Mouse (Mus musculus): Measurements from ENCODE around the gene Pros1.

Gene Pros1

DNA sequence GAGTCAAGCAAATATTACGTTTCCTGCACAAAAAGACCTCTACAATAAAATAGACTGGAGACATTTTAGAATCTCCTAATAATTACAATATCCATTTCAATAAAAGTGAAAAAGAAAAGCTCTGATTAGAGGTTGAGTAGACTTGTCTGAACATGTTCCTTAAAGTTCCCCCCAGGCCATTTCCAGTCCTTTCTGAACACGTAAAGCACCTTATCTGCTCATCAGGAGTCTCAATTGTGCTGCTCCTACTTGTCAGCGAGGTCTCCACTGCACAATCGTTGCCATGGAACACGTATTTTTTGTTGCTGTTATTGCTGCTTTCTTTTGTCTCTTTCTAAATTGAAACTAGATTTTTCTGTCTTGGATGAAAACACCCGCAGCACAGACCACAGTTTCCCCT lies 7.3 kb downstream of the Pros1 start:
- no peak for DNase-seq

DNA sequence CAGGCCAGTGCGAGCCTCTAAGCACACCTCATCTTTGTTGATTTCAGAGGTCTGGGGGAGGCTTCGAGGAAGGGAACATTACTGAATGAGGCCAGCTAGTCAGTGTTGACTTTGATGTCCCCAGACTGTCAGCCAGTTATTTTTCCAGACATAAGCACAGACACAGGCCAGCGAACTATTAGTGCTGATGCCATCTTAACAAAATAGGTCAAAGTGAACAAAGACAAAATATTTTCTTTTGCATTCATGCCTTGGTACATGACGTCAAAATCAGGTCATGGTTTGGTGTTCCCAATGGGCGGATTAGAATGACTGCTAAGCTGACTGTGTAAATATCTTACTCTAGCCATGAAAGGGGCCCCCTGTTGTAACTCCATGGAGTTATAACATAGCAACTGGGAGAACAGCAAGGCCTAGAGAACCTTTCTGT lies 18.6 kb downstream of the Pros1 start:
- no peak for DNase-seq

DNA sequence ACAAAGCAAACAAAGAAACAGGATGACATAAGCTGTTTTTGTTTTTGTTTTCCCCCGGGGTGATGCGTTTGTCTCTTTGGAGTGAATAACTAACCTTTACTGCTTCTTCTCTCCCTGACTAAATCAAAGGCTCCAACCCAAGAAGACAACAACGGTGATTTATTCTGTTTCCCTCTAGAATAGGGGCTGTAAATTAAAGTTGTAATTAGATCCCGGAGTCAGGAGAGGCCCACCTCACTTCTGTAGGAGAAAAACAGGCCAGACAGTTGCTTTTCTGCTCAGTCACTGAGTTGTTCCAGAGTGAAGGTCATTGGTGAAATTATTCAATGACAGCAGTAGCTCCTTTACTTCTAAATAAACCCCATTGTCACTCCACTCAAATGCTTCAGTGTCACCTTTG lies 19.1 kb downstream of the Pros1 start:
- no peak for DNase-seq

DNA sequence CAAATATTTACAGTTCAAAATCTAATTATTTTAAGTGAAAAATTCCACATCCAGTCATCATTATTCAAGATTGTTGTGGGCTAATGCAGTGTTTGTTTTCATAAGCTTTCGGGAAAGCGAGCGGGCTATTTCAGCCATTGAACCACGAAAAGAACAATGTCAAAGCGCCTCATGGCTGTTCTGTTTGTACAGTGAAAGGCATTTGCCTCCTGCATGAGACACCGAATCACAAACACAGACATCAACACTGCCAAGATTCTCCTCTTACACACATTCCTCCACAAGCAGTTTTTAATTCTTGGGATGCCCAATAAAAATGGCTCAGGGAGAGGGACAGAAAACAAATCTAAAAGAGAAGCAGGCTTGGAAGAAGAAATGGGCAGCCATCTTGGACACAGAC lies 20.0 kb downstream of the Pros1 start:
- no peak for DNase-seq

DNA sequence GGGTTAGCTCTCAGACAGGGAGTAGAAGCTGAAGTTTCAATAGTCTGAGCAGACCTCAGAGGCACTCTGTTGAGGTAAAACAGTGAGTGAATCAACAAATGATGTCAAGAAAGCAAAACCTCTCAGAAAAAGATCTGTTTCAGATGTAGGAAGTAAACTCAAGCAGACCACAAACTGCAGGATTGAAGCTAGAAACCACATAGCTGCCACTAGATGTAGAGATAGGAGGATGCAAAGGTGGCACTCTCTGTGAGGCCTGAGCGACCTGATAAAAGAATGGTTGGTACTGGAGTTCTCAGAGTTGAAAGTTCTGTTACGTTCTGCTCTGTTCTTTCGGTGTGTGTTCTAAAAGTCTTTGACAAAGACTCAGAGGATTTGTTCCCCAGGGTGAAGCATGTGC lies 41.7 kb downstream of the Pros1 start:
- no peak for DNase-seq

DNA sequence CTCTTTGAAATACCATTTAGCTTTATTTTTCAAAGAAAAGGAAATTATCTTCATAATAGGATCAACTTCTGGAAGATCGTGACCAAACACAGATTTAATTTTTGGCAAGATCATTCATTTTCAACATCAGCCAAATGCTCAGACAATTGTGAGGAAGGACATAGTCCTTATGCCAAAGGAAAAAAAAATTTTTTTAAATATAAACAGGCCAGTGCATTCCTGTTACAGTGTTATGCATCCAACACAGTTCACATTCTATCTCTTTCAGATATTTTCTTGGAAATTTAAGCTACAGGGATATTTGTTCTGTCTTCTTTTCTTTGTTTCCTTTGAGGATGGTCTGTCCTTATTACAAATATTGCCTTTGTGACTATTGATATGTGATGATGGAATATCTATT lies 57.3 kb downstream of the Pros1 start:
- DNase-seq: no peak

DNA sequence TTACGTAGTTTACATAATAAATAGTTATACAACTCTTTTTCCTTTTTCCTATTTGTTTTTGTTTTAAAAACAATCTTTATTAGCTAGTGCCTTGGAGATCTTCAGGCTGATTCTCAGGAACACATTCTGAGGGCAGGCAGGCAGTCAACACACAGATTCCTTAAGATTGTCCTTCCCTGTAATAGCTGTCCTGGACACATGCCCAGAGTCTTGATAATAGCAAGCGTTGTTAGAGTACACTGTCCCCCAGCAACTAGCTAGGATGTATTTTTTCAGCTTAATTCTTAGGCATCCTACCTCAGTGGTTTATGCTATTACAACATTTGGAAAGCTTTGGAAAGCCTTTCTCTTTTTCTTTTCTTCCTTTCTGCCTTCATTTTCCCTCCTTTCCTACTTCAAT lies 58.1 kb downstream of the Pros1 start:
- DNase-seq: no peak

DNA sequence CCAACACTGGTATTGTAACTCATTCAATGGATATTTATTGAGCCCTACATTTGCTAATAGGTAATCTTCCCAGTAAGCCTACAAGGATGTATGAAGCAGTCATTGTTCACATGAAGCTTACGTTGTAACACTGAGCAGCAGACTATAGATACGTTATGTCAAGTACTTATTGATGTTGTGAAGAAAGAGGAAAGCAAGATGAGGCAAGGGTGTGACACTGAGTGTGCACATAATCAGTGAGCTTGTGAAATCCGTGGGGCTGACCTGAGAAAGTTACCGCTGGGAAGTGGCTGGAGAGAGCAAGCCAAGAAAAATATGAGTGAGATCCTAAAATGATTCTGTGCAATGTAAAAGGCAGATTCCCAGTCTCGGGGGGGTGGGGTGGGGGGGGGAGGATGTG lies 61.4 kb downstream of the Pros1 start:
- no peak for DNase-seq

DNA sequence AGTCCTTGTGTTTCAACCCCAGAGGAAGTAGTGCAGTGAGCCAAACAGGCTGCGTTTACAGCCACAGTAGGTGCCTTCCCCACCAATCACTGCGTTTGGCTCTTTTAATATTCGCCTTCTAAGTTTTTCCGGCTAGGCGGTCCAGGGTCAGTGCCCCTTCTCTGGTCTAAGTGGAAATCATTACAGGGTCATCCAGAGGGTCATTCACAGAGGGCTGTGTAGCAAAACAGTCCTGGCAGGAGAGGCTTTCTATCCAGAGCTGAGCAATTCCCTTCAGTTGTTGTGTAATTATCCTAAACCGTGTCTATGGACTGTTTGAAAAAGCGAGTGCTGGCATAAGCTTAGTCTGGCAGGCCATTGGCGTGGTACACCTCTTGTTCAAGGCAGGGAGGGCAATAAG lies 68.1 kb downstream of the Pros1 start:
- no peak for DNase-seq

DNA sequence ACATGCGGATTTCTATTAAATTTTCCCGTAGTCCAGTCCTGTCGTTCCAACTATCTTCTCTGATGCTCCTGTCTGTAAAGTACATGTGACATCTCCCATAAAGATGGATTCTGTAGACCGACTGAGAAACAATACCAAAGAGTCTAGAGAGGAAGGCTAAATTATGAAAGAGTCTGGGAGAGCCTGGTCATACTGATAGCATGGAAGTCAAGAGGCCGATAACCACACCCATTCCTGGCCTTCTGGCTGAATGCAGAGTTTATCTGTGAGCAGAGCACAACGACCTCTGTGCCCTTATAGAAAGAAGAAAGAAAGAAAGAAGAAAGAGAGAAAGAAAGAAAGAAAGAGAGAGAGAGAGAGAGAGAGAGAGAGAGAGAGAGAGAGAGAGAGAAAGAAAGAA lies 77.2 kb downstream of the Pros1 start:
- no peak for DNase-seq

DNA sequence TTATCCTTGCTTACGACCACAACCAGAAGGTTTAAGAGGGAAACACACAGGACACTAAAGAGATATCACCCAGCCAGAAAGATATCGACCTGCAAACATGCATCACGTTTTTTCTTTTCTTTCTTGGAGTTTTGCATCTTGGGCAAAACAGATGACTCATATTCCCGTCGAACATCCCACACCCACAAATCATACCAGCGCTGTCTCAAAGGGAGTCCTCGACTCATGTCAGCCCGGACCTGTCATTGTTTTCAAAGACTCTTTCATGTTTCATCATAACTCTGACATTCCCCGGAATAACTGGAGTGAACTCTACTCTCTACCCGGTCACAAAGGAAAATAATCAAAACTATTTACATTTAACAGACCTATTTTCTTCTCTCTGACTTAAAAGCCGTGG lies 82.2 kb downstream of the Pros1 start:
- no peak for DNase-seq

DNA sequence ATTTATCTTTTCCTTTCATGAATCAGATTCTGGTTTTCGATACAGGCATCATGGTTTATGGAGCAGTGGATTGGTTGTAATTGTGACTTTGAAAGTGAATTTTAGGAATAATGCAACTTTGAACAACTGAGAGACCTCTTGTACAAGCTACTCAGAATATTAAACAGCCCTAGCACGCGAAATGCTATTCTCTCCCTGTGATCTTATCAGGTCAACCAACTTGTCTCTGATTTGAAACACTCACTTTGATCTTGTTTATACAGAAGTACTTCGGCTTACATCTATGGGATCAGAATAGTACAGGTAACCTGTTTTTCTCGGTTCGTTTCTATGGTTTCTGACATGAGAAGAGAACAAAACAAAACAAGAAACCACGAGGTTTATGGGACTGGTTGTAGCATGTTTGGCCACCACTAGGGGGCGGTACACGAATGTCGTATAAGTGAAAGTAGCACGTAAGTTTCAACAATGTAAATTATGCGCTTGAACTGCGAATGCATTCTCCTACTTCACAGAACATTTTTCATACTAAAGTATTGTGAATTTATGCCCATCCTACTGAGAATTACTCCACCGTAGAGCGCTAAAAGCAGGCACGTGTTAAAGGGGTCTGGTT lies 86.4 kb downstream of the Pros1 start:
- peak; percentile 15 to 52 for DNase-seq

DNA sequence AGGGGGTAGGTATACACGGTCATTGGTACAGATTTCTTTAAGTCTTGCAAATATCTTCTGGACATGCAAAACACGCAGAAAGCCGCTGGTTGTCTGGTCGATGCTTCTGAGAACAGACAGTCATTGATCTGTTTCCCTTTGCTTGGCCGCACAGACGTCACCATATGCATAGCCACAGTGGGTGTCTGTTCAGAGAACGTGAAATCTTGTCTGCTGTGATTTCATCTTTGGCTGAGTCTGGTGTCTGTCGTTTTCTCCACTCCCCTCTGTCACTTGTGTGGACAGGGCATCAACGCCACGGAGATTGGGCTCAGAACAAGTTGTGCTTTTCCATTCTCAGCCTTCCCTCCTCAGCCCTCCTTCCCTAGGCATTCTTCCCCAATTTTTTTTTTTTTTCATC lies 87.7 kb downstream of the Pros1 start:
- no peak for DNase-seq

DNA sequence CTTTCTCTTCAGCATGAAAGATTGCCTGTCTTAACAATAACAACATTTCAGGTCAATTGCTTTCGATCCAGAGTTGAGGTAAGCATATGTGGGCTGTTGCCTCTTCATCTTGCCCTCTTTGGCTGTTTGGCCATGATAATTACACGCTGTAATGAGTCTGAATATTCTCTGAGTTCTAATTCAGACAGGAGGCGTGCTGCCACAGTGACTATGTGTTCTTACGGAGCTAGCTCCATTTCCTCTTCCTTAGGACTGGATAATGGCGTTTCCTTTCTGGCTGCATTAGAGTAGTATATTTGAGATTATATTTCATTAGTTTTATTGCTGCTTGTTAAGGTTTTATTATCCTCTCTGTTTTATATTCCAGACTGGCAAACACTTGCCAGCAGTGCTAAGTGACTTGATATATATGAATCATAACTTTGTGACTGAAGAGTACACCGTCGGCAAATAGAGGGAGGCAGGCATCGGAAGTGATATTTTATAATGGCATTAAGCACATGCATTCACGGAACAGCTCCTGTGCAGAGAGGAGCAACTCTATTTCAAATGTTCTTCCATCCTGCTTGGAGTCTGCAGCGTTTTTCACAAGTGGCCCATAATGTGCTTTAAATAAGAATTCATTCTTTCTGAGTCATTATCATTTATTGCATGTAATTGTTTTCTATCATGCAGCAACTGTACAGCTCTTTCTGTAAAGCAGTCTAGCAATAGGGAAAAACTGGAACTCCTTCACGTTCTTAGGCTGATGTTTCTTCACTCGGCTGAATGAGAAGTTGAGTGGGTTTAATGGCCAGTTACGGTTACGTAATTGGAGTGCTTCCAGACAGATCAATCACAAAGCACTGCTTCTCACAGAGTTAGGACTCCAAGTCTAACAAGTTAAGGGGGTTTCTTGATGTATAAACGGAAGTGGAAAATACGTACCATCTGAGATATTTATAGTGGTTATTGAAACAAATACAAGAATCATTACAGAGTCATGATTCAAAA lies 88.6 kb downstream of the Pros1 start:
- DNase-seq: no peak

DNA sequence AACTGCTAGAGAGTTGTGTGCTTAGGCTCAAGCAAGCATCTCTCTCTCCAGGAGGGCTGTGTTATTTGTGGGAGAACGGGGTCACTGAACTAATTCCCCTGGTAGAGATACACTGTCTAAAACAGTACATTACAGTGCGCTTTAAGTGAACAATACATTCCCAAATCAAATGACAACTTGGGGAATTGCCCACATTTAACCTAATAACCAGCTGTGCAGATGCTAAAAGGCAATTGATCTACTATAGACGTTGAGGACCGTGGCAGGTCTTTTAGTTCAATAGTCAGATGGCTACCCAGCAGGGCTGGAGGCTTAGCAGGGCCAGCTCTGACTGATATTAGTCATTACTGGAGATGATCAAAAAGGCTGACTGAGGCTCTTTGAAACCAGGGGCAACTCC lies 104.4 kb downstream of the Pros1 start:
- no peak for DNase-seq

DNA sequence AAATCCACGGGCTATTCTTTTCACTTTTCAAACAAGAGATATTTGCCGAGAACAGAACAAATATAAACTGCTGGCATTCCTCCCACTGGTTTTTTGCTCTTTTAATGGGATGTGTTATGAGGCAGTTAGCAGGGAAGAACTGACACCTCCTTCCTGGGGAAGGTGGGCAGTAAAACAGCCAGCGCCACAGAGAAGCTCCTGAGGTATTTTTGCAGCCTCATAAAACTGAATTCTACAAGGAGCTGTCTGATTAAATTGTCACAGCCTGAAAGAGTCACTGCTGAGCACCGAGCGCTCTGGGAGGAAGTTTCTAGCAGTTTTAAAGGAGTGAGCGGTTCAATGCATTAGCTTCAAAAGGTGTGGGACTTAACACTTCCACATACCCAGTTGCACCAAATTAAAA lies 110.3 kb downstream of the Pros1 start:
- DNase-seq: no peak

DNA sequence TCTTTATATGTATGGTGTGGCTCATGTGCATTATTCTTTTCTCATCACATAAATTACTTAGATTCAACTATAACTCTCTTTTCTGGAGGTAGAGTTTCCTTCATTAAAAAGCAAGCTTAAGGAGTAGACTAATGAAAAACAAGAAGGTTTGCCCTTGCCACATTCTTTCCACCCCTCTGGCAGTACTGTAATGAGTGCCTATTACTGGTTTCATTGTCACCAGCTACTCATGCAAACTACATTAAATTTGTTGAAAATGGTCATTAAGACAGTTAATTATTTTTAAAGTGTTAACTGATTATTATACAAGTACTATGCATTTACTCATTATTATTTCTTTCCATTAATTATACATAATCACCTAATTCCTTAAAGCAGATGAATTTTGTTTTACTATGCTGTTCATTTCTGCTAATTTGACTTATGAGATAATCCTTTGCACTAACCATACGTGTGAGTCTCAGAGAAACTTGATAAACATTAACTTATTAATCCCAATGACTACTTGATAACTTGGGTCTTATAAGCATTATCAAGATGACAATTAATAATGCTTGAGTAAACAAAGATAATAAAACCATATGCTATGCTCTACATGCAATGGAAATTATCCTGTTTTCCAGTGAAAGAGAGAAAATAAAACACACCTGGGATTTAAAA lies 117.7 kb downstream of the Pros1 start:
- no peak for DNase-seq

DNA sequence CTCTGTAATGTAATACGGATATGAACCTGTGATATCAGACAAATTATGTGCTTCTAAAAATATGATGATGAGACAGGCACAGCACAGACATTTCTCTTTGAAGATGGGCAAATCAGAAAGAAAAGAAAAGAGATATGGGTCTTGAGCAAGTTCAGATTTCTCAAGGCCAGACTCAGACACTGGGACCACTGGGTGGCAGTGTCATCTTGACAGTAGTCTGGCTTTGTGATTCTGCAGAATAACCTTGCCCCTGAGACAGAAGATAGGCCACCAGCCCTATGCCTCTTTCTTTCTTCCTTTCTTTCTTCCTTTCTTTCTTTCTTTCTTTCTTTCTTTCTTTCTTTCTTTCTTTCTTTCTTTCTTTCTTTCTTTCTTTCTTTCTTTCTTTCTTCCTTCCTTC lies 120.8 kb downstream of the Pros1 start:
- no peak for DNase-seq
